Mouse (Mus musculus) midbrain, embryonic 11.5 days (tissue): Measurements from ENCODE around the gene Rabl2. TPM values are rescaled to one million over a fixed set of nuclear protein-coding genes. Genes with fewer than 3 reads are reported as not detected.

ENCODE experiments used
- ATAC-seq: fragments of 200-750 bp; cut with Nextera tagmentation; 2 replicates; pipeline ENCODE4 v1.8.0; 2017; ENCODE audit warnings: moderate TSS enrichment, moderate library complexity; ENCODE audit not compliant: low FRiP score
- DNase-seq: peaks from one replicate; pipeline ENCODE4 v3.0.0; 2015; ENCODE audit warnings: low spot score; ENCODE audit errors: missing footprints
- H3K27ac ChIP-seq: fragments of 300-500 bp; sonication (generic); 2 replicates; pipeline ENCODE4 v1.5.1; 2014; ENCODE audit warnings: low read depth, low read length
- H3K27me3 ChIP-seq: fragments of 300-500 bp; sonication (generic); 2 replicates; pipeline ENCODE4 v1.6.1; 2014; ENCODE audit warnings: mild to moderate bottlenecking, low read length, moderate library complexity, mixed read lengths; ENCODE audit not compliant: control insufficient read depth, insufficient read depth
- H3K36me3 ChIP-seq: fragments of 300-500 bp; sonication (generic); 2 replicates; pipeline ENCODE4 v1.6.1; 2014; ENCODE audit warnings: mild to moderate bottlenecking, low read length, moderate library complexity, mixed read lengths; ENCODE audit not compliant: control insufficient read depth, insufficient read depth
- H3K4me1 ChIP-seq: fragments of 300-500 bp; sonication (generic); 2 replicates; pipeline ENCODE4 v1.6.1; 2014; ENCODE audit warnings: low read length; ENCODE audit not compliant: control insufficient read depth, insufficient read depth
- H3K4me2 ChIP-seq: fragments of 300-500 bp; sonication (generic); 2 replicates; pipeline ENCODE4 v1.6.1; 2014; ENCODE audit warnings: mild to moderate bottlenecking, moderate library complexity
- H3K4me3 ChIP-seq: fragments of 300-500 bp; sonication (generic); 2 replicates; pipeline ENCODE4 v1.5.1; 2014; ENCODE audit warnings: low read depth, low read length
- H3K9ac ChIP-seq: fragments of 300-500 bp; sonication (generic); 2 replicates; pipeline ENCODE4 v1.6.1; 2014; ENCODE audit warnings: low read length
- H3K9me3 ChIP-seq: fragments of 300-500 bp; sonication (generic); 2 replicates; pipeline ENCODE4 v1.6.1; 2016; ENCODE audit warnings: low read length; ENCODE audit not compliant: control insufficient read depth
- WGBS: fragments of 180-500 bp; shearing (Covaris S2); extraction: QIAGEN DNeasy Blood & Tissue Kit; methylation state at CpG from one replicate; pipeline ENCODE4 v1.1.7; 2014; 5-methylcytosine and 5-hydroxymethylcytosine counted together
- polyA plus RNA-seq: library from polyadenylated mRNA; unstranded; fragments of >200 nt; fragmentation: Nextera tagmentation; extraction: Ambion mirVana; gene quantifications from 2 replicates; pipeline ENCODE4 v1.2.1, GENCODE M21; 2014

The Rabl2 gene
- polyA plus RNA-seq, 1 experiment from 2014 or later: 84.3 TPM

GRCm38 (mm10) chr15:89544171-89544570 is 47.6 kb downstream of the Rabl2 start:
- WGBS: 84% methylated on average over 7 of the region's 7 CpGs
- ATAC-seq (no peak), DNase-seq (no peak)
- Histone ChIP-seq H3K27ac (no peak overlapping the region), H3K36me3 (no peaks in the 10 kb centered on the region; the same call in 1 of the 2 replicates), H3K27me3 (peaks cover 8% of the 10 kb centered on the region), H3K9ac (no peak overlapping the region), H3K9me3 (no peaks in the 10 kb centered on the region), H3K4me2 (no peak overlapping the region), H3K4me1 (peaks cover 12% of the 10 kb centered on the region), H3K4me3 (no peak overlapping the region)

GRCm38 (mm10) chr15:89533843-89534207 is 57.9 kb downstream of the Rabl2 start:
- ATAC-seq: no peak
- H3K4me3 ChIP-seq: no peak overlapping the region
- no peaks in the 10 kb centered on the region for H3K36me3 ChIP-seq
- peak; percentile 26 for DNase-seq
- no peak overlapping the region for H3K27ac ChIP-seq
- H3K4me1 ChIP-seq: peaks cover 14% of the 10 kb centered on the region
- H3K4me2 ChIP-seq: peak overlapping the region; percentile 57; the same call in 1 of the 2 replicates
- WGBS: 93% methylated on average over 10 of the region's 10 CpGs
- no peaks in the 10 kb centered on the region for H3K9me3 ChIP-seq
- no peak overlapping the region for H3K9ac ChIP-seq
- no peaks in the 10 kb centered on the region for H3K27me3 ChIP-seq

GRCm38 (mm10) chr15:89532924-89533842 is 58.5 kb downstream of the Rabl2 start:
- WGBS: 68% methylated on average over 23 of the region's 23 CpGs
- DNase-seq: no peak
- Histone ChIP-seq H3K4me2 (peak overlapping the region; percentile 57), H3K9ac (peak overlapping the region; percentile 61), H3K9me3 (no peaks in the 10 kb centered on the region), H3K27me3 (no peaks in the 10 kb centered on the region), H3K4me1 (peaks cover 14% of the 10 kb centered on the region), H3K36me3 (no peaks in the 10 kb centered on the region), H3K4me3 (peak overlapping the region; percentile 32), H3K27ac (peak overlapping the region; percentile 32)
- peak; percentile 64 for ATAC-seq

Other genes with a start within 250 kb of the Rabl2 start
- gene Lmf2, start 236.3 kb downstream of the Rabl2 start, polyA plus RNA-seq: 29.8 and 31.8 TPM in 2 replicates
- 155 and 168 TPM in 2 replicates for gene Ncaph2, start 236.2 kb downstream of the Rabl2 start, polyA plus RNA-seq
- 5.8 and 6.0 TPM in 2 replicates for gene Sco2, start 218.1 kb downstream of the Rabl2 start, polyA plus RNA-seq
- 1.2 and 1.9 TPM in 2 replicates for gene Tymp, start 214.9 kb downstream of the Rabl2 start, polyA plus RNA-seq
- gene Odf3b, start 212.6 kb downstream of the Rabl2 start, polyA plus RNA-seq: 0.26 and 0.64 TPM in 2 replicates
- not detected in 2 replicates for gene Klhdc7b, start 207.0 kb downstream of the Rabl2 start, polyA plus RNA-seq
- not detected in 2 replicates for gene Syce3, start 181.4 kb downstream of the Rabl2 start, polyA plus RNA-seq
- 0.93 and 1.1 TPM in 2 replicates for gene Cpt1b, start 166.1 kb downstream of the Rabl2 start, polyA plus RNA-seq
- 1.9 and 2.4 TPM in 2 replicates for gene C730034F03Rik, start 162.3 kb downstream of the Rabl2 start, polyA plus RNA-seq
- not detected in 2 replicates for gene Gm44502, start 162.2 kb downstream of the Rabl2 start, polyA plus RNA-seq
- gene Chkb, start 162.0 kb downstream of the Rabl2 start, polyA plus RNA-seq: 48.3 and 49.6 TPM in 2 replicates
- gene Mapk8ip2, start 138.0 kb downstream of the Rabl2 start, polyA plus RNA-seq: 23.6 TPM in 2 replicates
- 7.4 and 9.4 TPM in 2 replicates for gene Arsa, start 114.5 kb downstream of the Rabl2 start, polyA plus RNA-seq
- 2.2 TPM in 2 replicates for gene Shank3, start 92.3 kb downstream of the Rabl2 start, polyA plus RNA-seq
- gene Acr, start 23.6 kb downstream of the Rabl2 start, polyA plus RNA-seq: 0.42 and 0.43 TPM in 2 replicates
- gene Syt10, start 249.9 kb upstream of the Rabl2 start, polyA plus RNA-seq: 0.16 and 0.19 TPM in 2 replicates